Mouse (Mus musculus) CH12.LX (cell line): ENCODE data around the gene Tent5c. TPM values are rescaled to one million over a fixed set of nuclear protein-coding genes. Genes with fewer than 3 reads are reported as not detected.

Source experiments
- DNase-seq: peaks from one replicate; pipeline ENCODE4 v3.0.0-alpha.2; 2013; ENCODE audit errors: extremely low read depth
- H3K27ac ChIP-seq: 2 replicates; pipeline ENCODE4 v1.5.1; 2012; ENCODE audit warnings: low read depth, mild to moderate bottlenecking, control low read depth, moderate library complexity; ENCODE audit not compliant: insufficient read depth
- H3K27me3 ChIP-seq: replicated peaks from 2 replicates; pipeline ENCODE3; 2012; ENCODE audit warnings: inconsistent platforms
- H3K36me3 ChIP-seq, 2 experiments: replicated peaks in 1 of 2; 2 replicates each; pipeline versions ENCODE3 to v1.6.1; 2012; ENCODE audit warnings: inconsistent platforms in 1 of 2, low read length in 1 of 2, mild to moderate bottlenecking in 1 of 2, mixed read lengths in 1 of 2, moderate library complexity in 1 of 2; ENCODE audit not compliant: control insufficient read depth in 1 of 2, insufficient read depth in 1 of 2
- H3K4me1 ChIP-seq, 2 experiments: 2 replicates each; pipeline ENCODE4 v1.6.1; 2012; ENCODE audit warnings: inconsistent platforms in 1 of 2, moderate library complexity in 1 of 2; ENCODE audit not compliant: insufficient read depth in 2 of 2, control insufficient read depth in 1 of 2
- H3K4me2 ChIP-seq: 2 replicates; pipeline ENCODE4 v1.6.1; 2012; ENCODE audit warnings: low read depth, mild to moderate bottlenecking, control low read depth; ENCODE audit not compliant: poor library complexity, insufficient read depth, severe bottlenecking
- H3K4me3 ChIP-seq, 3 experiments: fragments of 150-350 bp in 1 of 3; sonication (generic) in 1 of 3; replicated peaks in 1 of 3; 2 replicates each; pipeline versions ENCODE3 to v1.5.1; 2011 to 2012; ENCODE audit warnings: low read depth in 2 of 3, low read length in 2 of 3, mild to moderate bottlenecking in 2 of 3, moderate library complexity in 2 of 3, control low read depth in 1 of 3, improper control_type of control experiment in 1 of 3, inconsistent platforms in 1 of 3, mixed read lengths in 1 of 3; ENCODE audit not compliant: poor library complexity in 1 of 3
- H3K79me2 ChIP-seq: replicated peaks from 2 replicates; pipeline ENCODE4 v1.6.1; 2012; ENCODE audit warnings: mild to moderate bottlenecking, moderate library complexity; ENCODE audit not compliant: control insufficient read depth, poor library complexity, insufficient read depth, severe bottlenecking; ENCODE audit errors: extremely low read depth
- H3K9ac ChIP-seq: 2 replicates; pipeline ENCODE4 v1.6.1; 2012; ENCODE audit warnings: low read depth, mild to moderate bottlenecking, control low read depth, moderate library complexity; ENCODE audit not compliant: insufficient read depth
- H3K9me3 ChIP-seq: replicated peaks from 2 replicates; pipeline ENCODE3; 2012; ENCODE audit warnings: low read length, inconsistent platforms, mixed read lengths
- CHD2 ChIP-seq: IDR thresholded peaks from 2 replicates; pipeline ENCODE4 v1.6.1; 2011; ENCODE audit warnings: low read length, improper control_type of control experiment
- ELF1 ChIP-seq: IDR thresholded peaks from 2 replicates; pipeline ENCODE4 v1.6.1; 2014; ENCODE audit warnings: low read depth, mild to moderate bottlenecking, inconsistent platforms, low read length, improper control_type of control experiment
- GABPA ChIP-seq: IDR thresholded peaks from 2 replicates; pipeline ENCODE4 v1.6.1; 2012; ENCODE audit warnings: low read depth, low read length, improper control_type of control experiment, inconsistent platforms; ENCODE audit not compliant: insufficient replicate concordance
- IRF4 ChIP-seq: IDR thresholded peaks from 2 replicates; pipeline ENCODE4 v1.6.1; 2014; ENCODE audit warnings: low read depth, mild to moderate bottlenecking, inconsistent platforms, low read length, improper control_type of control experiment
- JUN ChIP-seq: IDR thresholded peaks from 2 replicates; pipeline ENCODE4 v1.6.1; 2011; ENCODE audit warnings: low read depth, mild to moderate bottlenecking, low read length, improper control_type of control experiment, moderate library complexity; ENCODE audit not compliant: insufficient read depth
- KAT2A ChIP-seq: IDR thresholded peaks from 2 replicates; pipeline ENCODE4 v1.6.1; 2012; ENCODE audit warnings: low read length, improper control_type of control experiment, inconsistent platforms; ENCODE audit not compliant: insufficient replicate concordance
- MAX ChIP-seq: IDR thresholded peaks from 2 replicates; pipeline ENCODE4 v1.6.1; 2011; ENCODE audit warnings: low read length, improper control_type of control experiment
- MXI1 ChIP-seq: IDR thresholded peaks from 2 replicates; pipeline ENCODE4 v1.6.1; 2011; ENCODE audit warnings: mild to moderate bottlenecking, low read depth, low read length, improper control_type of control experiment
- MYC ChIP-seq: IDR thresholded peaks from 2 replicates; pipeline ENCODE4 v1.6.1; 2011; ENCODE audit warnings: low read depth, mild to moderate bottlenecking, improper control_type of control experiment, low read length
- NELFE ChIP-seq: IDR thresholded peaks from 2 replicates; pipeline ENCODE4 v1.6.1; 2011; ENCODE audit warnings: low read depth, low read length, improper control_type of control experiment
- NRF1 ChIP-seq: IDR thresholded peaks from 2 replicates; pipeline ENCODE4 v1.6.1; 2014; ENCODE audit warnings: low read depth, mild to moderate bottlenecking, inconsistent platforms, low read length, improper control_type of control experiment, moderate library complexity
- PAX5 ChIP-seq: IDR thresholded peaks from 2 replicates; pipeline ENCODE4 v1.6.1; 2012; ENCODE audit warnings: low read length, inconsistent platforms, mixed read lengths
- POLR2A ChIP-seq: IDR thresholded peaks from 2 replicates; pipeline ENCODE4 v1.6.1; 2011; ENCODE audit warnings: low read depth, mild to moderate bottlenecking, improper control_type of control experiment, low read length
- TBP ChIP-seq: conservative IDR thresholded peaks from 2 replicates; pipeline ENCODE4 v1.6.1; 2011; ENCODE audit warnings: low read depth, low read length, improper control_type of control experiment
- UBTF ChIP-seq: IDR thresholded peaks from 2 replicates; pipeline ENCODE4 v1.6.1; 2012; ENCODE audit warnings: low read depth, mild to moderate bottlenecking, inconsistent platforms, low read length, improper control_type of control experiment, moderate library complexity
- ZC3H11A ChIP-seq: IDR thresholded peaks from 2 replicates; pipeline ENCODE4 v1.6.1; 2012; ENCODE audit warnings: low read depth, mild to moderate bottlenecking, inconsistent platforms, low read length, improper control_type of control experiment
- ZKSCAN1 ChIP-seq: IDR thresholded peaks from 2 replicates; pipeline ENCODE4 v1.6.1; 2012; ENCODE audit warnings: low read depth, inconsistent platforms, low read length, improper control_type of control experiment, borderline replicate concordance
- ZNF384 ChIP-seq: IDR thresholded peaks from 2 replicates; pipeline ENCODE4 v1.6.1; 2012; ENCODE audit warnings: low read depth, low read length, improper control_type of control experiment, inconsistent platforms
- dilution Hi-C: fragments of 300-500 bp; cut with MboI; formaldehyde crosslinking; loops from 2 replicates; pipeline ENCODE4 v1.14.3; 2020; ENCODE audit warnings: low sequenced_read_pairs; ENCODE audit not compliant: extremely low pct_unique_long_range_greater_than_20kb, extremely low pct_ligation_motif_present
- in situ Hi-C: fragments of 300-500 bp; cut with MboI; formaldehyde crosslinking; loops from 3 replicates; pipeline ENCODE4 v1.14.3; 2019; ENCODE audit warnings: low sequenced_read_pairs, low pct_ligation_motif_present, low pct_unique_long_range_greater_than_20kb, mixed read lengths
- polyA plus RNA-seq: library from polyadenylated mRNA; unstranded; fragments of >175 nt; gene quantifications from 2 replicates; pipeline ENCODE4 v1.2.1, GENCODE M21; 2012; ENCODE audit warnings: low read depth; ENCODE audit not compliant: insufficient read length
- total RNA-seq, 2 experiments: library from RNA; depleted of rRNA; stranded (reverse); fragments of 300-350 nt in 1 of 2; fragments of >200 nt in 1 of 2; gene quantifications; 2 replicates each; pipeline ENCODE4 v1.2.3; 2012 to 2014

The Tent5c gene
- total and polyA plus RNA-seq, 3 experiments, result 10.6 to 18.7 (median 12.3) TPM

DNA sequence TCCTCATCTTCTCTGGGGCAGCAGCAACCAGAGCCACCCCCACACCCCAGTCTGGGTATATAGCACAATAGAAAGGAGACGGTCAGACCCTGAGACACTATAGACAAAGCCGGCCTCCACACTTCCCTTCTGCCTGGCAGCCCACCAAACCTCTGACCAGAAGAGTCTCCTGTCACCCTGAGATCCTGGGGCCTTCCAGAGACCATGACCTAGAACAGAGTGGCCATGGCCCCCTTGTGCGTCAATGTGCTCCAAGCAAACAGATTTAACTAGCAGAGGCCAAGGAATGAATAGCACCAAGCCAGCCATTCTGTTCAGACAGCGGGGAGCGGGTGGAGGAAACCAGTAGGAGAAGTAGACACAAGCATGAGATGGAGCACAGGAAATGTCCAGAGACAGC, 59.0 kb downstream of the Tent5c start:
- Histone ChIP-seq H3K4me2 (no peak overlapping the region), H3K27me3 (no peaks in the 10 kb centered on the region), H3K36me3 (no peaks in the 10 kb centered on the region), H3K9ac (no peak overlapping the region), H3K79me2 (no peaks in the 10 kb centered on the region), H3K27ac (no peak overlapping the region), H3K4me3 (no peak overlapping the region), H3K9me3 (no peaks in the 10 kb centered on the region), H3K4me1 (peaks cover 15 to 67% of the 10 kb centered on the region in 2 experiments)
- dilution Hi-C loops (no loop called here), in situ Hi-C loops (no loop called here)
- DNase-seq, result no peak
- no peak for TF ChIP-seq POLR2A
- TF ChIP-seq NELFE, result no peak
- no peak for TF ChIP-seq TBP
- TF ChIP-seq UBTF, result no peak
- no peak for TF ChIP-seq GABPA
- TF ChIP-seq NRF1, result no peak
- TF ChIP-seq ZC3H11A, result no peak
- no peak for TF ChIP-seq KAT2A
- TF ChIP-seq CHD2, result no peak
- no peak for TF ChIP-seq MYC
- no peak for TF ChIP-seq IRF4
- no peak for TF ChIP-seq PAX5
- no peak for TF ChIP-seq ZNF384
- no peak for TF ChIP-seq MAX
- no peak for TF ChIP-seq JUN

DNA sequence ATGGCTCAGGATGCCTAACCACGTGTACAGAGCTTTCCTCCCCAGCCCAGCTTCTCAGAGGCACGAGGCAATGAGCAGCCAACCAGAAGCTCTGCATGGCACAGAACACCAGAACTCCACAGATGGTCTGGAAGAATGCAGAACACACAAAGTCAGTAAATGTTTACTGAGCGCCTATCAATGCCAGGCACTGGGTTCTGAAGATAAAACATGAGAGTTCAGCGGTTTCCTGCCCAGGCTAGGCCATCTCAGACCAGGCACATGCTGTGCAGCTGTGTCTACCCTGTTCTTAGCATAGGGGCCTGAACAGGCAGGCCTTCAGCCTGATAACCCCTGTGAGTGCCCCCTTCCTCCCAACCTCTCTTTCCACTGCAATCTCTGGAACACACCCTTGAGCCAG, 59.5 kb downstream of the Tent5c start:
- Histone ChIP-seq H3K4me1 (peaks cover 17 to 69% of the 10 kb centered on the region in 2 experiments), H3K36me3 (no peaks in the 10 kb centered on the region), H3K4me2 (no peak overlapping the region), H3K9ac (no peak overlapping the region), H3K27me3 (no peaks in the 10 kb centered on the region), H3K4me3 (no peak overlapping the region), H3K9me3 (no peaks in the 10 kb centered on the region), H3K79me2 (no peaks in the 10 kb centered on the region), H3K27ac (no peak overlapping the region)
- in situ Hi-C loops (no loop called here), dilution Hi-C loops (no loop called here)
- DNase-seq, result no peak
- TF ChIP-seq MXI1 (no peak), CHD2 (no peak), TBP (no peak), ELF1 (no peak), ZC3H11A (no peak), KAT2A (no peak), ZKSCAN1 (no peak)
